Mouse (Mus musculus): ENCODE data around the gene Gnb1.
A peak's percentile ranks its signal among the peaks of the same experiment; 100 is the strongest.
"Not testable (repeated sequence)": the region's sequence is repeated elsewhere in the genome, so short reads cannot be mapped to it uniquely, and the experiment has no call there.

The Gnb1 gene

GRCm38 (mm10) chr4:155490990-155491504 is at the start of gene Gnb1:
TSS of gene Gnb1 (plus strand) at chr4:155491361.
- DNase-seq (ENCODE audit: low spot score in 2 of 2), result peak; percentile 80 to 91

DNA sequence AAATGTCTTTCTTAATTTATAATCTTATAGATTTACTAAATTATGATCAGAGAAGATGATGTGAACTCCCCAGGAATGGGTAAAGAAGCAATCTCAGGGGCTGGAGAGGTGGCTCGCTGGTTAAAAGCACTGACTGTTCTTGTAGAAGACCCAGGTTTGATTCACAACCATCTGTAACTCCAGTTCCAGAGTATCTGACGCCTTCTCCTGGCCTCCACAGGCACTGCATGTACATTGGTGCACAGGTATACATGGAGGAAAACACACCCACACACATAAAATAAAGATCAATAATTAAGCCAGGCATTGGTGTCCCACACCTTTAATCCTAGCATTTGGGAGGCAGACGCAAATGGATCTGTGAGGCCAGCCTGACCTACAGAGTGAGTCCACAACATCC is 48.4 kb upstream of the Gnb1 start:
- no peak for DNase-seq (ENCODE audit: low spot score in 2 of 2)

DNA sequence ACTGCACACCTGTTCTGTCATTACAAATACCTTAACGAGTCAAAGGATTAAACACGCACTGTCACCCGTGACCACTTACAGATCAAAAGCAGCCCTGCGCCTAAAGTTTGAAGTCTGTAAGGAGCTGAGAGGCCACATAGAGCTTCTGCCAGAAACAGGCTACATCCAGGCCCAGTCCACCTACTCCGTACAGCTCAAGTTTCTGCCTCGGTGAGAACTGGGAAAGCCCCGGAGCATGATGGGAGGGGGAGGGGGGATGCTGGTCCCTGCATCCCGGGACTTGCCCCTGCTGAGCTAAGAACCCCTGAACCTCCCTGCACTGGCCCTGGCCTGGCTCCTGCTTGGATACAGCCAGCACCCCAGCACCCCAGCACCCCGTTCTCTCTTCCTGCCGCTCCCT is 39.6 kb upstream of the Gnb1 start:
- no peak for DNase-seq (ENCODE audit: low spot score in 2 of 2)

GRCm38 (mm10) chr4:155458575-155458974 is 32.6 kb upstream of the Gnb1 start:
- no peak for DNase-seq (ENCODE audit: low spot score in 2 of 2)

DNA sequence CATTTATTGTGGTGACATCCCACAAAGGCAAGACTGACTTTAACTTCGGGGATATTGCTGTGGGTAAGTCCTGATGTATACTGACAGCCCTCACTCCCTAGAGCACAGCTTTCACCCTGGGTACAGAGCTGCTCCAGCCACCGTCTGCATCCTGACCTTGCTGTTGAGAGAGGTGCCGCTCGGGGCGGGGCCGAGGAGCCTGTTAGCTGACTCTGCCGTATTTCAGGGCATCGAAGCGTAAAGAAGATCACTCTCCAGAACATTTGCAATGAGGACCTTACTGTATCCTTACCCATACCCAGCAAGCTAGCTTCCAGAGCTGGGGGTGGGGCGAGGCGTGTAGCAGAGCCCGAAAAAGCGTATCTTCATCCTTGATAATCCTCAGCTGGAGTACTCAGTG is 28.1 kb upstream of the Gnb1 start:
- DNase-seq (ENCODE audit: low spot score in 2 of 2), result no peak

DNA sequence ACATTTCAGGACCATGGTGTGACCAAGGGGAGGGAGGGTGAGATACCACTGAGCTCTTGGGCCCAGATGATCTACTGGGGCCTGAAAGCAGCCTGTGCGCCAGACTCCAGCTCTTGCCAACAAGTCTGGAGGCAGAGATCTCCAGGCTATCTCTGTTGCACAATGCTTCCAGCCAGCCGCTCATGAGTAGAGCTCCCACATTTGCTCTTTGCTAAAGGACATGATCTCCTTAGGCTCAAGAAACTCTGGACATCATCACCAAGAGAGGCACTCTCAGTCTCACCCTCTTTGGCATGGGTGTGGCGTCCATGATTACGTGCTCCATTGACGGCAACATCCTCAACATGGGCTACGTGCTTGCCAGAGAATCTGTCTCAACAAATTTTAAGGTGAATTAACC is 27.6 kb upstream of the Gnb1 start:
- no peak for DNase-seq (ENCODE audit: low spot score in 2 of 2)

DNA sequence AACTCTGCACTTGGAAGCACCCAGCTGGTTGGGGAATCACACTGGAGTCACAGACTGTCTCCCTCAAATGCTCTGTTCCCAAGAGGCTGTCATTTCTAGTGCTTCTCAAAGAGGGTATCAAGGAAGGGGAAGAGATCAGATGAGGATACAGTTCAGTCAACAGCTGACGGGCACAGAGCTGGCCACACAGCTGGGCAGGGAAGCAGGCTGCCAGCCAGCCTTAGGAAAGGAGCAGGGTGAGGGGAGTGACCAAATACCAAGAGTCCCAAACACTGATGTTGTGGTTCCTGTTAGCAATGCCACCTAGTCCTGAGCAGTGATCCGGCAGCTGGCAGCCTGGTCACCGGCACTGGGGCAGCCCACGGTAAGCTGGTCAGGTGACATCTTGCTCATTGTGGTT is 27.1 kb upstream of the Gnb1 start:
- DNase-seq (ENCODE audit: low spot score in 2 of 2), result no peak

DNA sequence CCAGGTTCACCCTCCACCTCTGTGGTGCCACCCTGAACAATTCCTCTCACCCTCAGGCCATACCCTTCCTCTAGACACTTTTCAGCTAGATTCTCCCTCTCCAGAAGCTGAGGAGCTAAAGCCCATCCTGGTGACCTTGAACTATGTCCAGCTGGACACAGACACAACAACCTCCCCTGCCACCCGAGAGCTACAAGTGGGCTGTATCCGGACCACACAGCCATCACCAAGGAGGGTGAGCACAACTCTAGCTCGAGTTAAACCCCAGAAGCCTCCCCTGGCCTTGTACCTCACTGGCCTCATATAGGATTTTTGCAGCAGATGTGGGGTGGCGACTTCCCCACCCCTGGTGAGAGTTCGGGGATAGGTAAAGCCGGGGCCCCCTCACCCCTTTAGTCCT is 25.6 kb upstream of the Gnb1 start:
- no peak for DNase-seq (ENCODE audit: low spot score in 2 of 2)

DNA sequence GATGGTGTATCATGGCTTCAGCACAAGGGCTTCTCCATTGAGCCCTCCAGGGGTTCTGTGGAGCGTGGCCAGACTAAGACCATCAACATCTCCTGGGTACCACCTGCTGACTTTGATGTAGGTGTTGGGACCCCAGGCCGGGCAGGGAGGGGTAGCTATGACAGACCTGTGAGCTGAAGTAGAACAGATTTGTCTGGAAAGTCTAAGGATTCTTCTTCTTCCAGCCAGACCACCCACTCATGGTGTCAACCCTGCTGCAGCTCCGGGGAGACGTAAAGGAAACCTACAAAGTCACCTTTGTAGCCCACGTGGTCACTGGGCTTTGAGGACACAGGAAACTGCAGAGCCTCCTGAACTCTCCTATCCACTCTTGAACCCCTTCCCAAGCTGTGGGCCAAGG is 25.1 kb upstream of the Gnb1 start:
- DNase-seq (ENCODE audit: low spot score in 2 of 2), result no peak

DNA sequence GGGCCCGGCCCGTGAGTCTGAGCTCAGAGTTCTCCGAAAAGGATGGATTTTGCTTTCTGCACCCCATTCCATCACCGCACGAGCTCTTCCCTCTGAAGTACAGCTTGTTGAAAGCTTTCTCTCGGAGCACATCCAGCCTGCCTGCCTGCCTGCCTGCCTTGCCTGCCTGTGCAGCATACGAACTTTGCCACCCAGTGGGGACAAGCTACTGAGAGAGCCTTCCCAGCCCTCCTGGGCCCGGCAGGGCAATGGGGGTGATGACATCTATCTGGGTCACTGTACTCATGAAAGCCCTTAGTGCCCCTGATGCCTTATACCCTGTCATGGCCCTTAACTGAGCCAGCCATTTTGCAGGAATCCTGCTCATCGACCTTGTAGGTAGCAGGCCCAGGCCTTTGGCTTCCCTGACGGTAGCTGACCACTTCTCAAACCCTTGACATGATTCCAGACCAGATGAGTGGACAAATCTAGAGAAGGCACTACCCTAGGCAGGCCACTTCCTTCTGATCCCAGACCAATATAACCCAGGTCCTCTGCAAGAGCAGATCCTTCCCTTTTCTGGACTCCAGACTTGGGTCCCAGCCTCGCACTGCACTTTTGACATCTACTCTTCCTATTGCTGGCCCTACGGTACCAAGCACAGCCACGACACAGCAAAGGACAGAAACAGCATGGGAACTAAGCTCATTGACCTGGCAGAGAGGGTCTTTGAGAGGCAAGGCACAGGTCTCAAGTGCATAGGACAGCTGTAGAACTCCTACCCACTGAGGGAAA is 23.7 kb upstream of the Gnb1 start:
- DNase-seq (ENCODE audit: low spot score in 2 of 2), result no peak

DNA sequence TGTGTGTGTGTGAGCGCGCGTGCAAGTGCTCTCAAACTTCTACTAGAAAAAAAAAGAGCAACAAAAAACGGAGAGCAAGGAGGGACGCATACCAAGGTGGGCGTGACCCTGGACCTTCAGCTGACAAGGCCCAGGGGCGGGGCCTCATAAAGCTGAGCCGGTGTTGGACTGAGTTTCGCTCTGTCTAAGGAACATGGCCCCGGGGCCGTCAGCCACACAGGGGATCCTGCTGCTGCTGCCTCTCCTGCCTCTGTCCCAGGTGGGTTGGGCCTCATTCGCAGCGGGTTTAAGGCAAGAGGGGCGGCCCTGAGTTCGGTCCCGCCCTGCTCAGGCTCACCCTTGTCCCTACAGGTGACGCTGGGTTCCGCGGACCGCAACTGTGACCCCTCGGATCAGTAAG is 22.2 kb upstream of the Gnb1 start, which contains the start of gene Tmem52:
Gene Tmem52, plus strand, starts transcription at position 163 of the 400 bp plus-strand sequence.
- DNase-seq (ENCODE audit: low spot score in 2 of 2), result no peak

DNA sequence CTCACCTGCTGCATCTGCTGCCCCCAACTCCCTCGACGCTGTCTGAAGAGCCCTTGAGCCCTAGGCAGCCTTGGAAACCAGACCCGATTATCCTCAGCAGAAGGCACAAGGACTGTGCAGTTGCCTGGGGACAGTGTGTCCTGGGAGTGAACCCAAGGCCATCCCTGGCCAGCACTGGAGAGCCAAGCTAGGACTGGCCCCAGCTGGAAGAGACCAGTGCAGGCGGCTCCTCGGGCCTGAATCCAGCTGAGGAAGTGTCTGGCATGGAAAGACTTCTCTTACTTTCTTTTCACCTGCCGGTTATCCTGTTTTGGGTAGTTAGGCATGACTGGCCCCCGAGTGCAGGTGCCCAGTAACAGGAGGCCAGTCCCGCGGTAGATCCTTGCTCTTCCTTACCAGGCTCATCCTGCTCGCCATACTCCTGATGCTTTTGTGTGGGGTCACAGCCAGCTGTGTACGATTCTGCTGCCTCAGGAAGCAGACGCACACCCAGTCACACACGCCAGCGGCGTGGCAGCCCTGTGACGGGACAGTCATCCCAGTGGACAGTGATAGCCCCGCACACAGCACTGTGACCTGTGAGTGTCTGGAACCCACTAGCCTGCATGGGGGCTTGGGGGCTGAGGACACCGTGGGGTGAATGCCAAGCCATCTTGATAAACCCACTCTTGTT is 21.4 kb upstream of the Gnb1 start:
- no peak for DNase-seq (ENCODE audit: low spot score in 2 of 2)

GRCm38 (mm10) chr4:155470263-155470953 is 20.8 kb upstream of the Gnb1 start:
- DNase-seq (ENCODE audit: low spot score in 2 of 2), result no peak

- no peak for DNase-seq (ENCODE audit: low spot score in 2 of 2)
Observed at GRCm38 (mm10) chr4:155470997-155471396, 20.2 kb upstream of the Gnb1 start.

DNA sequence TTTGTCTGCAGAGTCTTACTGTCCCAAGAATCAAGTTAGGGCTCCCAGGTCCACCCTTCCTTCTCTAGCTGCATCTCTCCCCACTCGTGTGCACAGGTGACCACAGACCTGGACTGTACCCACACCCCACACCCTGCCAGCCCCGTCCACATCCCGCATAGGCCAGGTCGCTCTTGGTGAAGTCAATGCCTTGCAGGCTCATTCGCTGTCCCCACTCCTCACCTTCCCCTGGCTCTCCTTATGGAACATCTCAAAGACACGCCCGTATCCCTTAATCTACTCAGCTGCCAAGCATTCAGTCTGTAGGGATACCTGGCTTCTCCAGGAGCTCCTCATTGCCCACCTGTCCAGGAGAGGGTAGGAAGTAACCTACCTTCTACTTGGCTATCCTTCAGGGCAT is 19.8 kb upstream of the Gnb1 start:
- DNase-seq (ENCODE audit: low spot score in 2 of 2), result no peak

GRCm38 (mm10) chr4:155472716-155473290 is 18.4 kb upstream of the Gnb1 start:
- DNase-seq (ENCODE audit: low spot score in 2 of 2), result no peak

GRCm38 (mm10) chr4:155473319-155473718 is 17.8 kb upstream of the Gnb1 start:
- DNase-seq (ENCODE audit: low spot score in 2 of 2), result no peak

DNA sequence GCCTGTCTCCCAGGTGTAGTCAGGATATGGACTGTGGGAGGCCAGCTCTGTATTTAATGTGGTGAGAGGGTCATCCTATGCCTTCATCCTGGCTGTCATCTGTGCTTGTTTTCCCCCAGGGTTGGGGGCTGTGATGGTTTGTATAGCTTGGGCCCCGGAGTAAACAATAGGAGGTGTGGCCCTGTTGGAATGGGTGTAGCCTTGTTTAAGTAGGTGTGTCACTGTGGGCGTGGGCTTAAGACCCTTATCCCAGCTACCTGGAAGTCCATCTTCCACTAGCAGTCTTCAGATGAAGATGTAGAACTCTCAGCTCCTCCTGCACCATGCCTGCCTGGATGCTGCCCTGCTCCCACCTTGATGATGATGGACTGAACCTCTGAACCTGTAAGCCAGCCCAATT is 17.4 kb upstream of the Gnb1 start:
- DNase-seq (ENCODE audit: low spot score in 2 of 2), result not testable (repeated sequence)

DNA sequence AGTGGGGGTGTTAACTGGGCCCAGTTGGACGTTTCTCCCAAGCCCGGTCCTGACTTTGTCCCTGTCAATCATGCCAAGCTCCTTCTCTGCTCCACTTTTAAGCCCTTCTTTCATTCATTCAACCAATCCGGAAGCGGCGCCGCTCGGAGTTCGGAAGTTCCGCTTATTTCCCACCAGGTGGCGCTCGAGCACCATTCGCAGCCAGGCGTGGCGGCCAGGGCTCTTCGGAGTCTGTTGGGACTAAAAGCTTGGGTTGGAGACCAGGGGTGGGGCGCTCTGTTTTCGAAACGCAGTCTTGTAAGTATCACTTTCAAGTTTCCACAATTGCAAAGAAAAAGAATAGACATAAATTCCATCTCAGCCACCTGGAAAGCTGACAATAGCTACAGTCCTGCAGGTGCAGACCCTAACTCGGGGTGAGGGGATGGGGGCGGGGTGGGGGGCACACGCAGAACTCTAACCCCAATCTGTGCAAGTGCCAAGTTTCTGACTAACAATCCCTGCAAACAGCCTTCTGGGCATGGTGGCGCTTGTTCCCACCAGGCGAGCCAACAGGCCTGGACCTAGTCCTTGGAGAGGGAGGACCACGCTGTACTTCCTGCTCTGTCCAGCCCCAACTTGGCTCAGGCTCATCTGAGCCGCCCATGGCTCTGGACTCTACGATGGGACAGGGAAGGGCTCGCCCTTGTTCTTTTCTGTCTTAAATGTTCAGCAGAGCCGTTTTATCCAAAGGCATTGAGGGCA is 9.6 kb upstream of the Gnb1 start:
- peak; percentile 55 to 69 for DNase-seq (ENCODE audit: low spot score in 2 of 2)

DNA sequence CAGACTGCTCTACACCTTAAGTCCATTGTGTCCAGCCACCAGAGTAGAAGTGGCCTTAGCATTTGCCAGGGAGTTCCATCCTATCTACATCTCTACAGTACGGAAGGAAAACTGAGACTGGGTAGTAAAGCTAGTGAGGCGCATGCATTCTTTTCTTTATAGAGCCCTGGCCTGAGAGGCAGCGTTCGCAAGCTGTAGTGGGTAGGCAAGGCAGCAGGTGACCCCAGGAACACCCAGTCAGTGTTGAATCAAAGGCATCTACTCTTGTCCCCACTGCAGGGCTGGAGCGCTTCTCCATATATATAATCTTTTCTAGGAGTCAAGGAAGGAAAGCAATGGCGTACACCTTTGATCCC is 9.1 kb upstream of the Gnb1 start:
- DNase-seq (ENCODE audit: low spot score in 2 of 2), result no peak

- no peak for DNase-seq (ENCODE audit: low spot score in 2 of 2)
Observed at GRCm38 (mm10) chr4:155482733-155483540, 8.2 kb upstream of the Gnb1 start.

Data from frontal cortex, postnatal 14 days (tissue).